Mouse (Mus musculus): Measurements from ENCODE around the gene Cfap61. TPM values are rescaled to one million over a fixed set of nuclear protein-coding genes. Genes with fewer than 3 reads are reported as not detected.

The Cfap61 gene
- polyA plus RNA-seq, 1 experiment: not detected

- Histone ChIP-seq H3K27me3 (ENCODE audit: control insufficient read depth, insufficient read depth, low read length) (no peaks in the 10 kb centered on the region), H3K36me3 (ENCODE audit: control insufficient read depth, insufficient read depth, low read length) (no peaks in the 10 kb centered on the region), H3K4me1 (ENCODE audit: control insufficient read depth, insufficient read depth, insufficient read length, low read length) (peaks cover 3% of the 10 kb centered on the region; the same call in 1 of the 2 replicates), H3K4me3 (ENCODE audit: low read depth, low read length) (no peak overlapping the region), H3K27ac (ENCODE audit: insufficient read depth, low read depth, low read length) (no peak overlapping the region)
- TF ChIP-seq POLR2A (IDR thresholded peaks at IDR 0.05; ENCODE audit: low read depth, low read length) (no peak), CTCF (IDR thresholded peaks at IDR 0.05; ENCODE audit: extremely low read depth, insufficient read length, insufficient replicate concordance, low read depth, low read length) (no peak)
- WGBS: 12% methylated on average over 4 of the region's 4 CpGs
Observed at GRCm38 (mm10) chr2:146067364-146067763, 132.8 kb downstream of the Cfap61 start.

GRCm38 (mm10) chr2:146073300-146073699 lies 138.7 kb downstream of the Cfap61 start:
- Histone ChIP-seq H3K36me3 (ENCODE audit: control insufficient read depth, insufficient read depth, low read length) (no peaks in the 10 kb centered on the region), H3K27me3 (ENCODE audit: control insufficient read depth, insufficient read depth, low read length) (no peaks in the 10 kb centered on the region), H3K4me1 (ENCODE audit: control insufficient read depth, insufficient read depth, insufficient read length, low read length) (no peaks in the 10 kb centered on the region), H3K27ac (ENCODE audit: insufficient read depth, low read depth, low read length) (no peak overlapping the region), H3K4me3 (ENCODE audit: low read depth, low read length) (no peak overlapping the region)
- no peak for TF ChIP-seq POLR2A (IDR thresholded peaks at IDR 0.05; ENCODE audit: low read depth, low read length)
- no peak for TF ChIP-seq CTCF (IDR thresholded peaks at IDR 0.05; ENCODE audit: extremely low read depth, insufficient read length, insufficient replicate concordance, low read depth, low read length)
- 74% methylated on average over 6 of the region's 6 CpGs for WGBS

- WGBS: 90% methylated on average over 10 of the region's 10 CpGs
- TF ChIP-seq POLR2A (IDR thresholded peaks at IDR 0.05; ENCODE audit: low read depth, low read length): no peak
- TF ChIP-seq CTCF (IDR thresholded peaks at IDR 0.05; ENCODE audit: extremely low read depth, insufficient read length, insufficient replicate concordance, low read depth, low read length): no peak
- Histone ChIP-seq H3K4me1 (ENCODE audit: control insufficient read depth, insufficient read depth, insufficient read length, low read length) (no peaks in the 10 kb centered on the region), H3K36me3 (ENCODE audit: control insufficient read depth, insufficient read depth, low read length) (no peaks in the 10 kb centered on the region), H3K27ac (ENCODE audit: insufficient read depth, low read depth, low read length) (no peak overlapping the region), H3K27me3 (ENCODE audit: control insufficient read depth, insufficient read depth, low read length) (no peaks in the 10 kb centered on the region), H3K4me3 (ENCODE audit: low read depth, low read length) (no peak overlapping the region)
Observed at GRCm38 (mm10) chr2:146077117-146077516, 142.5 kb downstream of the Cfap61 start.

- Histone ChIP-seq H3K27me3 (ENCODE audit: control insufficient read depth, insufficient read depth, low read length) (no peaks in the 10 kb centered on the region), H3K27ac (ENCODE audit: insufficient read depth, low read depth, low read length) (no peak overlapping the region), H3K36me3 (ENCODE audit: control insufficient read depth, insufficient read depth, low read length) (no peaks in the 10 kb centered on the region), H3K4me3 (ENCODE audit: low read depth, low read length) (no peak overlapping the region), H3K4me1 (ENCODE audit: control insufficient read depth, insufficient read depth, insufficient read length, low read length) (no peaks in the 10 kb centered on the region)
- no peak for TF ChIP-seq CTCF (IDR thresholded peaks at IDR 0.05; ENCODE audit: extremely low read depth, insufficient read length, insufficient replicate concordance, low read depth, low read length)
- no peak for TF ChIP-seq POLR2A (IDR thresholded peaks at IDR 0.05; ENCODE audit: low read depth, low read length)
- 87% methylated on average over 4 of the region's 4 CpGs for WGBS
Observed at GRCm38 (mm10) chr2:146080282-146080681, 145.7 kb downstream of the Cfap61 start.

GRCm38 (mm10) chr2:146083326-146083871 lies 148.8 kb downstream of the Cfap61 start:
- Histone ChIP-seq H3K27me3 (ENCODE audit: control insufficient read depth, insufficient read depth, low read length) (no peaks in the 10 kb centered on the region), H3K27ac (ENCODE audit: insufficient read depth, low read depth, low read length) (no peak overlapping the region), H3K4me3 (ENCODE audit: low read depth, low read length) (no peak overlapping the region), H3K36me3 (ENCODE audit: control insufficient read depth, insufficient read depth, low read length) (no peaks in the 10 kb centered on the region), H3K4me1 (ENCODE audit: control insufficient read depth, insufficient read depth, insufficient read length, low read length) (no peaks in the 10 kb centered on the region)
- 81% methylated on average over 6 of the region's 6 CpGs for WGBS
- TF ChIP-seq CTCF (IDR thresholded peaks at IDR 0.05; ENCODE audit: extremely low read depth, insufficient read length, insufficient replicate concordance, low read depth, low read length): no peak
- no peak for TF ChIP-seq POLR2A (IDR thresholded peaks at IDR 0.05; ENCODE audit: low read depth, low read length)

- Histone ChIP-seq H3K27ac (ENCODE audit: insufficient read depth, low read depth, low read length) (no peak overlapping the region), H3K4me1 (ENCODE audit: control insufficient read depth, insufficient read depth, insufficient read length, low read length) (0 out of 2 replicates have a peak, but pooled peaks cover 3% of the 10 kb centered on the region), H3K27me3 (ENCODE audit: control insufficient read depth, insufficient read depth, low read length) (no peaks in the 10 kb centered on the region), H3K36me3 (ENCODE audit: control insufficient read depth, insufficient read depth, low read length) (no peaks in the 10 kb centered on the region), H3K4me3 (ENCODE audit: low read depth, low read length) (no peak overlapping the region)
- WGBS: 90% methylated on average over 1 of the region's 1 CpGs
- no peak for TF ChIP-seq CTCF (IDR thresholded peaks at IDR 0.05; ENCODE audit: extremely low read depth, insufficient read length, insufficient replicate concordance, low read depth, low read length)
Observed at GRCm38 (mm10) chr2:146087411-146087810, 152.8 kb downstream of the Cfap61 start.

- H3K27me3 ChIP-seq (ENCODE audit: control insufficient read depth, insufficient read depth, low read length): no peaks in the 10 kb centered on the region
- 25% methylated on average over 6 of the region's 6 CpGs for WGBS
- TF ChIP-seq POLR2A (IDR thresholded peaks at IDR 0.05; ENCODE audit: low read depth, low read length): no peak
- TF ChIP-seq CTCF (IDR thresholded peaks at IDR 0.05; ENCODE audit: extremely low read depth, insufficient read length, insufficient replicate concordance, low read depth, low read length): no peak
- no peak overlapping the region for H3K27ac ChIP-seq (ENCODE audit: insufficient read depth, low read depth, low read length)
- no peaks in the 10 kb centered on the region for H3K36me3 ChIP-seq (ENCODE audit: control insufficient read depth, insufficient read depth, low read length)
- no peak overlapping the region for H3K4me3 ChIP-seq (ENCODE audit: low read depth, low read length)
- H3K4me1 ChIP-seq (ENCODE audit: control insufficient read depth, insufficient read depth, insufficient read length, low read length): 0 out of 2 replicates have a peak, but pooled peaks cover 3% of the 10 kb centered on the region
Observed at GRCm38 (mm10) chr2:146089157-146089692, 154.6 kb downstream of the Cfap61 start.
